Mouse (Mus musculus): ENCODE measurements around the gene Krtap12-1. TPM values are rescaled to one million over a fixed set of nuclear protein-coding genes. Genes with fewer than 3 reads are reported as not detected.
A peak's percentile ranks its signal among the peaks of the same experiment; 100 is the strongest.

Krtap12-1 gene
- polyA plus RNA-seq, 1 experiment, result not detected

DNA sequence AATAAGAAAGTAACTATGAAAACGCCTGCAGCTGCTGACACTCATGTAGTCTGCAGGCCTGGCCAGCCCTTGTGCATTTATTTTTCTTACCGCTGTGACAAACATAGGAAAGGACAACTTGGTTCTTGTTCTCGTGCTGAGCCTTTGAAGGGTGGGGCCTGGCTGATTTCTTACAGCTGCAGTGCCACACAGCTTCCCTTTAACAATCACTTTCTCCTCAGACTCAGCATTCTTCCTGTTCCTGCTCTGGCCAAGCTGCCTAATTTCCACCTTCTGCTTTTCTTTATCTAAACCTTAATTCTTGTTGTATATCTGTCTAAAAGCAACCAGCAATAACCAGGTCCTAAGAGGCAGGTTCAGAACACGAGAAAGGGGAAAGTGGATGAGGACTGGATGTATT is 6.7 kb upstream of the Krtap12-1 start:
- no peaks in the 10 kb centered on the region for H3K36me3 ChIP-seq (ENCODE audit: control insufficient read depth, insufficient read depth, low read length)
- H3K27me3 ChIP-seq (ENCODE audit: control insufficient read depth, insufficient read depth, low read length), result no peaks in the 10 kb centered on the region
- 61% methylated on average over 4 of the region's 4 CpGs for WGBS
- H3K4me1 ChIP-seq (ENCODE audit: control insufficient read depth, insufficient read depth, insufficient read length, low read length), result no peaks in the 10 kb centered on the region
- H3K27ac ChIP-seq (ENCODE audit: insufficient read depth, low read depth, low read length), result no peak overlapping the region
- no peak overlapping the region for H3K4me3 ChIP-seq (ENCODE audit: low read depth, low read length)
- no peak for TF ChIP-seq CTCF (IDR thresholded peaks at IDR 0.05; ENCODE audit: extremely low read depth, insufficient read length, insufficient replicate concordance, low read depth, low read length)
- no peak for TF ChIP-seq POLR2A (IDR thresholded peaks at IDR 0.05; ENCODE audit: low read depth, low read length)

DNA sequence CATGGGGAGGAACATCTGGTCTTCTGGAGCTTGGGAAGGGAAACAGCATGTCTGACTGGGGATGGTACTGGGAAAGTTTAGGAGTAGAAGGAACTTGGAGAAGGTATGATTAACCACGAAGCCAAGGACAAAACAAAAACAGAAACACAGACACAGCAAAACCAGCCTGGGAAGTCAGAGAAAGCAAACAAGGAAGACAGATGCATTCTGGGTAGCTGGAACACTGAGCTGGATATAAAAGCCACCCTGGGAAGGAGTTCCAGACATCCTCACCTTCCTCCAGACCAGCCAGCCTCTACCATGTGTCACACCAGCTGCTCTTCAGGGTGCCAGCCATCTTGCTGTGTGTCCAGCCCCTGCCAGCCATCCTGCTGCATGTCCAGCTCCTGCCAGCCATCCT is 4.9 kb upstream of the Krtap12-1 start, which contains the start of gene Gm10142:
Gene Gm10142 (plus strand): TSS at position 301 of the 400 bp plus-strand sequence.
- 84% methylated on average over 1 of the region's 1 CpGs for WGBS
- no peaks in the 10 kb centered on the region for H3K27me3 ChIP-seq (ENCODE audit: control insufficient read depth, insufficient read depth, low read length)

DNA sequence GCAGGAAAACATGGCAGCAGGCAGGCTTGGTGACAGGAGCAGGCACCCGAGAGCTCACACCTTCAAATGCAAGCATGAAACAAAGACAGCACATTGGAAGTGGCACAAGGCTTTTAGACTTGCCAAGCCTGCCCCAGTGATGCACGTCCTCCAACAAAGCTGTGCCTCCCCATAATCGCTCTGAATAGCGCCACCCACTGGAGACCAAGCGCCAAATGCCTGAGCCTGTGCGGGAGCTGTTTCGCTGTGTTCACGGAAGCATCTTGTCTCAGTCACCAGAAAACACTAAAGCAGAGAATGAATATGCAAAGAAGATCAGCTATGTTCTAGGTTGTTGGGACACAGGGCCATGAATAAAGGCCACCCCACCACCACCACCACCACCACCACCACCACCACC is 4.5 kb downstream of the Krtap12-1 start:
- no peak overlapping the region for H3K4me3 ChIP-seq (ENCODE audit: low read depth, low read length)
- 77% methylated on average over 8 of the region's 8 CpGs for WGBS
- no peak overlapping the region for H3K27ac ChIP-seq (ENCODE audit: insufficient read depth, low read depth, low read length)
- TF ChIP-seq CTCF (IDR thresholded peaks at IDR 0.05; ENCODE audit: extremely low read depth, insufficient read length, insufficient replicate concordance, low read depth, low read length) (no peak), POLR2A (IDR thresholded peaks at IDR 0.05; ENCODE audit: low read depth, low read length) (no peak)
- H3K27me3 ChIP-seq (ENCODE audit: control insufficient read depth, insufficient read depth, low read length), result no peaks in the 10 kb centered on the region
- H3K4me1 ChIP-seq (ENCODE audit: control insufficient read depth, insufficient read depth, insufficient read length, low read length), result no peaks in the 10 kb centered on the region
- H3K36me3 ChIP-seq (ENCODE audit: control insufficient read depth, insufficient read depth, low read length), result no peaks in the 10 kb centered on the region

More for the DNA sequence above, 4.9 kb upstream of the Krtap12-1 start, which contains the start of gene Gm10142:
- no peaks in the 10 kb centered on the region for H3K36me3 ChIP-seq (ENCODE audit: control insufficient read depth, insufficient read depth, low read length)
- no peak within 1 kb of the TSS for H3K27ac ChIP-seq (ENCODE audit: insufficient read depth, low read depth, low read length)
- no peak within 1 kb of the TSS for H3K4me3 ChIP-seq (ENCODE audit: low read depth, low read length)
- TF ChIP-seq POLR2A (IDR thresholded peaks at IDR 0.05; ENCODE audit: low read depth, low read length) (no peak), CTCF (IDR thresholded peaks at IDR 0.05; ENCODE audit: extremely low read depth, insufficient read length, insufficient replicate concordance, low read depth, low read length) (no peak)
- no peaks in the 10 kb centered on the region for H3K4me1 ChIP-seq (ENCODE audit: control insufficient read depth, insufficient read depth, insufficient read length, low read length)

DNA sequence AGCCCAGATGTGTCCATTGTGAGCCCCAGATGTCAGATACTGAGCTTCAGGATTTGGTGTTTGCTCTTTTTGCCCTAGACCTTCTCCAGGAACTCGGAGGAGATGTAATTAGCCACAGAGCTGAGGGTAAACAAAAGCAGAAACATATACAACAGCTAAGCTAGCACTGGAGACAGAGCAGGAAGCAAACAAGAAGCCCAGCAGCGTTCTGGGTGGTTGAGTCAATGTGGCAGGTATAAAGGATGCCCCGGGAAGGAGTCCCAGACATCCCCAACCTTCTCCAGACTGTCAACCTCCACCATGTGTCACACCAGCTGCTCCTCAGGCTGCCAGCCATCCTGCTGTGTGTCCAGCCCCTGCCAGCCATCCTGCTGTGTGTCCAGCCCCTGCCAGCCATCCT is 5.8 kb downstream of the Krtap12-1 start, which contains the start of gene Gm10100:
Gene Gm10100 (plus strand): TSS at position 301 of the 400 bp plus-strand sequence.
- Histone ChIP-seq H3K27ac (ENCODE audit: insufficient read depth, low read depth, low read length) (no peak within 1 kb of the TSS), H3K4me3 (ENCODE audit: low read depth, low read length) (no peak within 1 kb of the TSS), H3K27me3 (ENCODE audit: control insufficient read depth, insufficient read depth, low read length) (no peaks in the 10 kb centered on the region), H3K36me3 (ENCODE audit: control insufficient read depth, insufficient read depth, low read length) (no peaks in the 10 kb centered on the region), H3K4me1 (ENCODE audit: control insufficient read depth, insufficient read depth, insufficient read length, low read length) (no peaks in the 10 kb centered on the region)
- 50% methylated on average over 3 of the region's 3 CpGs for WGBS
- no peak for TF ChIP-seq POLR2A (IDR thresholded peaks at IDR 0.05; ENCODE audit: low read depth, low read length)
- TF ChIP-seq CTCF (IDR thresholded peaks at IDR 0.05; ENCODE audit: extremely low read depth, insufficient read length, insufficient replicate concordance, low read depth, low read length), result no peak

DNA sequence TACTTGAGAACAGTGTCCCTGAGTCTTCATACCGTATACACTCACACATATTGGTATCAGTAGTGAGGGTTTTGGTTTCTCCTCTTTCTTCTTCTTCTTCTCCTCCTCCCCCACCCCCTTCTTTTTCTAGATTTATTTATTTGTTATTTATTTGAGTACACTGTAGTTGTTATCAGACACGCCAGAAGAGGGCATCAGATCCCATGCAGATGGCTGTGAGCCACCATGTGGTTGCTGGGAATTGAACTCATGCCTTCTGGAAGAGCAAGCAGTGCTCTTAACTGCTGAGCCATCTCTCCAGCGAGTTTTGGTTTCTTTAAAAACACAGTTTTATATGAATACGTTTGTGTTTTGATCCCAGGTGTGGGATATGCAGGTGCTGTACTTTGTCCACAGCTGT is 7.9 kb downstream of the Krtap12-1 start:
- 39% methylated on average over 4 of the region's 4 CpGs for WGBS
- H3K4me3 ChIP-seq (ENCODE audit: low read depth, low read length), result no peak overlapping the region
- no peaks in the 10 kb centered on the region for H3K27me3 ChIP-seq (ENCODE audit: control insufficient read depth, insufficient read depth, low read length)
- H3K36me3 ChIP-seq (ENCODE audit: control insufficient read depth, insufficient read depth, low read length), result no peaks in the 10 kb centered on the region
- H3K27ac ChIP-seq (ENCODE audit: insufficient read depth, low read depth, low read length), result no peak overlapping the region
- no peaks in the 10 kb centered on the region for H3K4me1 ChIP-seq (ENCODE audit: control insufficient read depth, insufficient read depth, insufficient read length, low read length)
- TF ChIP-seq POLR2A (IDR thresholded peaks at IDR 0.05; ENCODE audit: low read depth, low read length), result no peak
- TF ChIP-seq CTCF (IDR thresholded peaks at IDR 0.05; ENCODE audit: extremely low read depth, insufficient read length, insufficient replicate concordance, low read depth, low read length), result no peak

DNA sequence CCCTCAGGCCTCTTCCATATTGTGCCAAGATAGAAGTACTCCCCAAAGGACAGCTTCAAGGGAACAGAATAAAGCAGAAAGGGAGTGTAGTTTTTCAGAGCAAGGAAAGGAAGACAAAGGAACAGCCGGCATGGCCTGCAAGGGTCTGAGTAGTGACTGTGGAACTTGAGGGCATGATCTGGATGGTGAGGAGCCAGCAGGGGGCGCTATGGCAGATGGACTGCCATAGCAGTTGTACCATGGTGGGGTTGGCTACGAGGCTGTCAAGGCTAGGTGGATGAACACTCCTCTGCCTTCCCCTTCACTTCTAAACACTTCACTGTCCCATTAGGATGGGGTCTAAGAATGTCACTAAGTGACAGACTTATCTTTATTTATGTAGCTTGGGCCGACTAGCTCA is 8.8 kb downstream of the Krtap12-1 start:
- Histone ChIP-seq H3K4me3 (ENCODE audit: low read depth, low read length) (no peak overlapping the region), H3K36me3 (ENCODE audit: control insufficient read depth, insufficient read depth, low read length) (no peaks in the 10 kb centered on the region), H3K27ac (ENCODE audit: insufficient read depth, low read depth, low read length) (no peak overlapping the region), H3K4me1 (ENCODE audit: control insufficient read depth, insufficient read depth, insufficient read length, low read length) (no peaks in the 10 kb centered on the region), H3K27me3 (ENCODE audit: control insufficient read depth, insufficient read depth, low read length) (no peaks in the 10 kb centered on the region)
- TF ChIP-seq CTCF (IDR thresholded peaks at IDR 0.05; ENCODE audit: extremely low read depth, insufficient read length, insufficient replicate concordance, low read depth, low read length) (peak; percentile 52; the same call in 1 of the 2 replicates), POLR2A (IDR thresholded peaks at IDR 0.05; ENCODE audit: low read depth, low read length) (no peak)
- WGBS, result 58% methylated on average over 4 of the region's 4 CpGs

DNA sequence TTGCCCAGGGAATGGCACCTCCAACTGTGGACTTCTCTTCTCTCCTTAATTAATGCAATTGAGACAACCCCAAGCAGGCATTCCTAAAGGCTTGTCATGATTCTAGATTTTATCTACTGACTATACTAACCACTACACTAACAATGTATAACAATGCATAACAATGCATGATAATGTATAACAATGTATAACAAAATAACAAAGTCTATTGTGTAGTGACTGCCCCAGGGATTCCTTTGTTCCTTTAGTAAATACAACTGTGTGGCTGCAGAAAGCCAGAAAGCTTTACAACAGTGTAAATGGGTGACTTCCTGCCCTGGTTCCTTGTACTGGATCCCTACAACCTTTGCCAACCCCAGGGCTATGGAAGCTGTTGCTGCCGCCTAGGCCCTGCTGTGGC is 15.5 kb downstream of the Krtap12-1 start:
- Histone ChIP-seq H3K36me3 (ENCODE audit: control insufficient read depth, insufficient read depth, low read length) (no peaks in the 10 kb centered on the region), H3K27ac (ENCODE audit: insufficient read depth, low read depth, low read length) (no peak overlapping the region), H3K4me3 (ENCODE audit: low read depth, low read length) (no peak overlapping the region), H3K4me1 (ENCODE audit: control insufficient read depth, insufficient read depth, insufficient read length, low read length) (no peaks in the 10 kb centered on the region), H3K27me3 (ENCODE audit: control insufficient read depth, insufficient read depth, low read length) (no peaks in the 10 kb centered on the region)
- TF ChIP-seq POLR2A (IDR thresholded peaks at IDR 0.05; ENCODE audit: low read depth, low read length), result no peak
- no peak for TF ChIP-seq CTCF (IDR thresholded peaks at IDR 0.05; ENCODE audit: extremely low read depth, insufficient read length, insufficient replicate concordance, low read depth, low read length)
- WGBS, result 95% methylated on average over 1 of the region's 1 CpGs

All from small intestine, adult 2 months (tissue).